Mouse (Mus musculus) left cerebral cortex, adult 8-10 months (tissue): Measurements from ENCODE around the gene Epb41l1. TPM values are rescaled to one million over a fixed set of nuclear protein-coding genes. Genes with fewer than 3 reads are reported as not detected.

Source experiments
- DNase-seq, 2 experiments: peaks; one replicate each; pipeline ENCODE4 v3.0.0; 2022; ENCODE audit warnings: low spot score in 2 of 2
- total RNA-seq, 4 experiments: library from RNA; stranded (reverse); gene quantifications; 2 replicates each; pipeline ENCODE4 v1.2.4; 2022

The Epb41l1 gene
- total RNA-seq, 4 experiments from 2014 or later, result 359 to 405 (median 385) TPM

- DNase-seq, result no peak
Observed at GRCm38 (mm10) chr2:156456386-156457342, 36.0 kb downstream of the Epb41l1 start.

GRCm38 (mm10) chr2:156457343-156457717 is 36.6 kb downstream of the Epb41l1 start:
- no peak for DNase-seq

GRCm38 (mm10) chr2:156460470-156460869 is 39.8 kb downstream of the Epb41l1 start:
- no peak for DNase-seq

DNA sequence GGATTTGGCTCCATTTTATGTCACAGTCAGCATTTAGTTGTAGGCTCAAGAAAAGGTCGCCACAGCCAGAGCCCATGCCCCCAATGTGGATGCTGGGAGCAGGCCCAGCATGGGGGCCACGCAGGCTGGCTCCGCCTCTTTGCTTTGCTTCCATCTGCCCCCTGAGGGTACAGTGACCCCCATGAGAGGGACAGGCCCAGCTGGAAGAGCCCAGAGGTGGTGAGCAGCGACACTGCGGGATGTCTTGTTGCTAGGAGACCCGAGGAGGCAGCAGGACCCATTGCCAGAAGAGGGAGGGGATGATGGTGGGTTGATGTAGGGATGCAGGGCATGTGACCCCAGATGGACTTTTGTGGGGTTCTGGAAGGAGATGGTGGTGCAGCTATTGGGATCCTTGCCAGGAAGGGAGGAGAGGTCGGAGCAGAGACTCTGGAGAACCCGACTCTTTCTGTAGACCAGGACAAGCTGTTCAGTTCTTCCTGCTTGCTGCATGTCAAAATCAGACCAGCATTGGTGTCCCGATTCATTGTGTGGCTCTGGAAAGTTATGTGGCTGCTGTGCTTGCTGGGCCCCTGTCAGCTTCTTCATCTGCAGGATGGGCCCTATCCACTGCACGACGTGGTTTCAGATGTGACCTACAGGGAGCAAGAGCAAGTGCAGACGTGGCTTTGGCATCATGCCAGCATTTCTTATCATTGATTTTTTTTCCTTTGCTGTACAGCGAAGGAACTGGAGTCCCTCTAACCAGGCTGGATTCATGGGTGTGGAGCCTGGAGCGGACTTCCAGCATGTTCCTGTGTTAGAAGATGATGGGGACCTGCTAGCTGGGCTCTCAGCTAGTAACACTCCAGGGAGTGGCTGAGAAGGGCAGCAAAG is 41.7 kb downstream of the Epb41l1 start:
- DNase-seq, result no peak

DNA sequence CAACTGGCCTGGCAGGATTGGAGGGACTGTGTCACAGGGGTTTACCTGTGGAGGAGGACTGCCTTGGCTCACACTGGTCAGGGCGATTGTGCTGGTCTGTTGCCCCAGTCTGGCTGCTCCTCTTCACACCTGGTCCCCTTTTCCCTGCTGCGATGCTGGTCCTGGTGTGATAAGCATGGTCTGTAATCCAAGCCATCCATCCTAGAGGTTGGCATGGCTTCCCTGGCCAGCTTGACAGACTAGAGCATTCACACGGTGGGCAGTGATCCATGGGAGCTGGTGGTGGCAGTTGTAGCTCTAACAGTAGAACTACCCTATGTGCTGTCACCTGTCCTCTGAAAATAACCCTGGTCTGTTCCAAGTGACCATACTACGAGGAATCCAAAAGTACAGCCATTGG is 43.7 kb downstream of the Epb41l1 start:
- DNase-seq, result no peak

- DNase-seq, result no peak
Observed at GRCm38 (mm10) chr2:156467538-156467937, 46.8 kb downstream of the Epb41l1 start.

DNA sequence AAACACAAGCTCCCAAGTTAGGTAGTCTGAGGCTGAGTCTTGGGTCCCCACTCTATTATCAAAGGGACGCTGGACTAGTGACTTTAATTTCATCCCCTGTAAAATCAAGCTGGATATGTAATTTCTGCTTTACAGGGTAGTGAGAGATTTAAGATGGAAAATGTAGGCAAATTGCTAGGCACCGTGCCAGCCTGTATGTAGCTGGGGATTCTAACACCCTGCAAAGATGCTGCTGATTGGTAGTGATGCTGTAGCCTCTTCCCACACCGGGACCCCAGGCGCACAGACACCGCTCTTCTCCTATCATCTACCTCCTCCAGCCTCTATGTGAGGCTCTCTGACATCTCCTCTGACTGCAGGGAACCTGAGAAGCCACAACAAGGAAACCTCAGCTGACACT is 48.2 kb downstream of the Epb41l1 start:
- no peak for DNase-seq

DNA sequence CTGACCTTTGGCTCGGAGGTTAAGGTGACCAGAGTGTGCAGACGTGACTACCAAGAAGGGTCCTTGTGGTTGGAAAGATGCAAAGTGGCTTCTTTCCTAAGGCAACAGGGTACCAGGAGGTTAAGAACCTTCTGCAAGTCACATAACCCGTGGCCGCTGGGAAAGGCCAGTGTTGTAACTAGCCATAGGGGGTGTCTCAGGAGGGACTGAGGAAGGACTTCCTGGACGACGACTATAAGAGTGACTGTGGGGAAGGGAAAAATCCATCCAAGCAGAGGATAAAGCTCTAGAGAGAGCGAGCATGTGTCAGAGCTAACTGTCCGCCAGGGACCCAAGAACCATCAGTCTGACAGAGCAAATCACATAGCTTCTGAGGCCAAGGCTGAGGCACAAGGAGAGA is 48.8 kb downstream of the Epb41l1 start:
- no peak for DNase-seq

GRCm38 (mm10) chr2:156470938-156471337 is 50.2 kb downstream of the Epb41l1 start:
- DNase-seq, result no peak

DNA sequence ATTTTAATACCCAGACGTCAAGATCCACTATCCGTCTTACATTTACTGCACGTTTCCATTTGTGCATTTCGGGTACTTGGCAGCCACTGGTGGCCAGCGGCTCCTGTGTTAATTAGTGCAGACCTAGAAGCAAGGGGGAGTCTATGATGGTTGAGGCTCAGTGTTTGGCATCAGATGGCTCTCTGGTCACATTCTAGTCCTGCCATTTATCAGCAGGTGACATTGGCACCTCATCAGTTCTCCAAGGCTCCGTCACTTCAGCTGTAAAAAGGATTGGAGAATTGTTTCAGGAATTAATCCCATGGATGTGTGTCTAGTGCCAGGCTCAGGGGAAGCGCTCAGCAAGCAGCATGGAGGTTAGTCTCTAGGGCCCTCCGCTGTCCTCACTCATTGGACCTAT is 51.6 kb downstream of the Epb41l1 start:
- no peak for DNase-seq

DNA sequence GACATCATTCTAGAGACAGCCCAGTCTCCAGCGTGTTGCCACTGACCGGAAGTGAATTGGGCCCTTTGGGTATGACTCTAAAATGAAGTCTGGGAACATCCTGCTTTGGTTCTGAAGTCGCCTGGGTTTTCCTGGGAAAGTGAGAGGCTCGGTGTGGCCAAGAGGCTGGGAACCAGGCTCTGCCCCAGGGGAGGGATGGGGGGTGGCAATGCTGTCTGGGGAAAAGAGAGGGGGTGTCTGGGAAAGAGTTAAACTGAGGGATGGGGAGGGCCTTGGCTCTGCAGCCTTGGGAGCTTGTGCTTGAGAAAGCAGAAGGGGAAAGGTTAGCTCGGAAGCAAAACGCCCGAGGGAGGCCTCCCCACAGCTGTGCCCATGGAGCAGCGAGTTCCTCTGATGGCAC is 53.0 kb downstream of the Epb41l1 start:
- no peak for DNase-seq

- no peak for DNase-seq
Observed at GRCm38 (mm10) chr2:156474111-156474510, 53.4 kb downstream of the Epb41l1 start.

- no peak for DNase-seq
Observed at GRCm38 (mm10) chr2:156474891-156475284, 54.2 kb downstream of the Epb41l1 start.

GRCm38 (mm10) chr2:156475285-156476110 is 54.8 kb downstream of the Epb41l1 start:
- peak; percentile 67 to 79 for DNase-seq

DNA sequence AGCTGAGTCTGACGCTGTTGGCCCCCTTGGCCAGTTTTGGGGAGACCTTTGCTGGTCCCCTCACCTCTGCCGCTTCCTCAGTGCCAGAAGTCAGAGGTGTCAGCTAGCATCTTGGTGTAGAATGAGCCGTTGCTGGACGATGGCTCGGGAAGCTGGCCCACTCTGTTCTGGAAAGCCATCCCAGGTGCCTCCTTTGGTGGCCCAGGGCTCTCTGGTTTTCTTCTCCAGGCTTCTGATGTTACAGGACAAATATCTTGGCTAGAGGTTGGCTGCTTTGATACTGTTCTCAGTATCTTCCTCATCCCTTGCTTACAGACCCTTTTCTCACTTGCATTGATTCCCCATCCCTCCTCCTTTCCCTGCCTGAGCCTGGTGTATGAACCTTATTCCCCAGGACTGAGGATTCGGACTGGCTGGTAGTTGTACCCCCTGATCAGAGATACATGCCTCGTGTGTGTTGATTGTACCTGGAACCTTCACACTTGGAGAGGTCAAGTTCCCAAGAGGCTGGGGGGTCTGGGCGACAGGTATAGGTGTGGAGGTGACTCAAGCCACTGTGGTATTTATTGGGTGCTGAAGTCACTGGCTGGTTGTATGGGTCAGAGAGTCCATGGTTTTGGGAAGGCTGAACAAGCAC is 55.5 kb downstream of the Epb41l1 start:
- no peak for DNase-seq

DNA sequence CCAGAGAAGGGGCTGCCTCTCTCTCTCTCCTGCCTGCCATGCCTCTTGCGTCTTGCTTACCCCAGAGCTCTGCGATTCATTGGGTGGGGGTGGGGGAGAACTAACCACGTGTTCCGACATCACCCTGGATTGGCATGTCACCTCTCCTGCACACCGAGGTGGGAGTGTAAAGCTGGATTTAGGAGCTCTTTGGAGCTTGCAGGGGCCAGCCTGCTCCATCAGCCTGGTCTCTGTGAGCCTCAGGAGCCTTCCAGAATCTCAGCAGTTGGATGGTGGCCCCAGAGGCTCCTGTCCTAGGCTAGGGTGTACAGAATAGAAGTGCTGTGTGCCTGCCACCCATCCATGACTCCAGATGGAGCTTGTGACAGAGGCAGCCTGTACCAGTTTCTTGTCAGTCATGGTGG is 56.0 kb downstream of the Epb41l1 start:
- DNase-seq, result peak in 1 of 2 experiments; percentile 53

- no peak for DNase-seq
Observed at GRCm38 (mm10) chr2:156478046-156478690, 57.5 kb downstream of the Epb41l1 start.

DNA sequence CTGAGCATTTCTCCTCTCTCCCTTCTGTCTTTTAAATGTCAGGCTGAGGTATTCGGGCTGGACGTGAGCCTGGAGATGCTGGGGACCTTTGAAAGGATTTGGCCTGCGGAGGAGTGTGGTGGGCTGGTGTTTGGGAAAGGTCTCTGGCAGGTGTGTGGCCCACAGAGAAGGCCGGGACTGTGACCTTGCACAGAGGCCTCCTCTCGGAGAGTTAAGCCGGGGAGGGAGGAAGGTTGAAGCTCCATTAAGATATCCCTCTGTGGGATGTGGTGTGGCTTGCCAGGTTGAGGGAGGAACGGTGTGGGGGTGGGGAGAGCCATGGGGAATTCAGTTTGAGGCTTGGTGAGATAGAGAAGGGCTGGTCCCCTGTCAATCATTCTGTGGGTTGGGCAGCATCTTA is 59.1 kb downstream of the Epb41l1 start:
- DNase-seq, result no peak

DNA sequence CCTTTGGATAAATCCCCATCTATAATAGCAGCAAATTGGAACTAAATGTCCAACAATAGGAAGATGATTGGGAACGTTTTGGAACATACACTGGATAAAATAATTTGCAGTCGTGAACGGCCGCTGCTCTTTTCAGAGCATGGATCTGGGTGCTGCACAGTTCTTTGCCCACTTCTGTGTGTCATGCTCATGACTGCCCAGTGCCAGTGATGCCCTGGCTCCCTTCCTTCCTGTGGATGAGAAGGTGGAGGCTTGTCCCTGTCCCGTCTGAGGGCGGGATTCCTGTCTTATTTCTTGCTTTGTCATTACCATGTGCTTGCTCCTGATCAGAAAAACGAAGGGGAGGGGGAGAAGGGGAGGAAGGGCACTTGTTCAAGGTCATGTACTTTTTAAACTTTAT is 59.6 kb downstream of the Epb41l1 start:
- DNase-seq, result no peak

DNA sequence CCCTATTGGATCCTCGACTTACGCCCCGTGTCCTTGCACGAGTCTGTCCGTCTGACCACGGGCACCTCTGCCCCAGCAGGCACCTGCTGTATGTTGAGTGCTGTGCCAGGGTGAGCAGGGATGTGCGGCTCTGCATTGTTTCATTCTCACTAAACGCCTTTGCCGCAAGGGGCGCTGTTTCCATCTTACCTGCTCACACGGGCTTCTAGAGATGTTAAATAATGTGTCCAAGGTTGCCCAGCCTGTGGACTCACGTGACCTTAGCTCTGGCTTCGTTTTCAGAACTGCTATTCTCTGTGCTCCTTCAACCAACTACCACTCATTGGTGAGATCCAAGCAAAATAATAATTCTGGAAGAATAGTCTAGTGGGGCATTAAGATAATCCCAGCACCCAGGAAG is 61.6 kb downstream of the Epb41l1 start:
- no peak for DNase-seq
